Mouse (Mus musculus) liver, postnatal 0 days (tissue): ENCODE measurements around the gene Cdc42ep5.

Source experiments
- CTCF ChIP-seq: sonication (generic); IDR thresholded peaks from 2 replicates; pipeline ENCODE4 v1.5.1; 2016; ENCODE audit warnings: antibody characterized with exemption, low read depth
- EP300 ChIP-seq: IDR thresholded peaks from 2 replicates; pipeline ENCODE4 v1.6.1; 2016; ENCODE audit warnings: antibody characterized with exemption, low read depth, mild to moderate bottlenecking

DNA sequence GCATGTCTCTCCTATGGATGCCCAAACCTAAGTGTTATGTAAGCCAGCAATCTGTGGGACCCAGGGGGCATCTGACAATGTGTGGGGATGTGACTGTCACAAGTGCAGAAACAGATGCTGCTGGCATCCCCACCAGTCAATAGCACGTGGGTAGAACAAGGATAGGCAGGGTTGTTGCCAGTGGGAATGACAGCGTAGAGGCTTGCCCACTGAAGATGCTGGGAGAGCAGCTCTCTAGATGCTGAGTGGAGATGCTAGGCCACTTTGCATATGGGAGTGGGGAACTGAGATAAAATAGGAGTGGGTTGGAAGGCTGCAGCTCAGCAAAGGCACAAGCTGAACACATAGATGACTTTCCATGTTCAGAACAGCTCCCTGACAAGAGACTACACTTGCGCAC lies 32.1 kb downstream of the Cdc42ep5 start:
- TF ChIP-seq CTCF: no peak
- no peak for TF ChIP-seq EP300
